Mouse (Mus musculus) hindbrain, postnatal 0 days (tissue): ENCODE results near the gene Mmp24. TPM values are rescaled to one million over a fixed set of nuclear protein-coding genes. Genes with fewer than 3 reads are reported as not detected.

Experiments
- ATAC-seq: fragments of 200-750 bp; cut with Nextera tagmentation; 2 replicates; pipeline ENCODE4 v1.8.0; 2017; ENCODE audit warnings: mild to moderate bottlenecking, moderate TSS enrichment, moderate library complexity
- DNase-seq: peaks from one replicate; pipeline ENCODE4 v3.0.0-alpha.2; 2015; ENCODE audit warnings: low spot score
- H3K27ac ChIP-seq: fragments of 300-500 bp; sonication (generic); 2 replicates; pipeline ENCODE4 v1.5.1; 2014; ENCODE audit warnings: mild to moderate bottlenecking
- H3K27me3 ChIP-seq: fragments of 300-500 bp; sonication (generic); 2 replicates; pipeline ENCODE4 v1.6.1; 2014; ENCODE audit warnings: low read length, mixed read lengths; ENCODE audit not compliant: insufficient read depth
- H3K36me3 ChIP-seq: fragments of 300-500 bp; sonication (generic); 2 replicates; pipeline ENCODE4 v1.6.1; 2014; ENCODE audit warnings: low read length, mixed read lengths; ENCODE audit not compliant: insufficient read depth
- H3K4me1 ChIP-seq: fragments of 300-500 bp; sonication (generic); 2 replicates; pipeline ENCODE4 v1.6.1; 2014; ENCODE audit warnings: antibody characterized with exemption, low read length, mixed read lengths; ENCODE audit not compliant: insufficient read depth
- H3K4me2 ChIP-seq: fragments of 300-500 bp; sonication (generic); 2 replicates; pipeline ENCODE4 v1.6.1; 2014; ENCODE audit warnings: low read depth, mild to moderate bottlenecking, low read length, moderate library complexity, mixed read lengths
- H3K4me3 ChIP-seq: fragments of 300-500 bp; sonication (generic); 2 replicates; pipeline ENCODE4 v1.5.1; 2014; ENCODE audit warnings: low read length
- H3K9ac ChIP-seq: fragments of 300-500 bp; sonication (generic); replicated peaks from 2 replicates; pipeline ENCODE4 v1.6.1; 2014; ENCODE audit warnings: mild to moderate bottlenecking, low read length, moderate library complexity, mixed read lengths
- H3K9me3 ChIP-seq: fragments of 300-500 bp; sonication (generic); 2 replicates; pipeline ENCODE4 v1.6.1; 2016; ENCODE audit warnings: low read length, mixed read lengths
- CTCF ChIP-seq: IDR thresholded peaks from 2 replicates; pipeline ENCODE4 v1.5.1; 2016; ENCODE audit warnings: antibody characterized with exemption, control low read depth, low read depth
- WGBS: fragments of 180-500 bp; shearing (Covaris S2); extraction: QIAGEN DNeasy Blood & Tissue Kit; methylation state at CpG from one replicate; pipeline ENCODE4 v1.1.7; 2014; 5-methylcytosine and 5-hydroxymethylcytosine counted together
- polyA plus RNA-seq: library from polyadenylated mRNA; unstranded; fragments of >200 nt; fragmentation: Nextera tagmentation; extraction: Ambion mirVana; gene quantifications from 2 replicates; pipeline ENCODE4 v1.2.1, GENCODE M21; 2015
- total RNA-seq: library from RNA; depleted of rRNA; stranded (reverse); fragments of >200 nt; gene quantifications from 2 replicates; pipeline ENCODE4 v1.2.3, GENCODE M21; 2014

Mmp24 gene
- total and polyA plus RNA-seq, 2 experiments from 2014 or later, result 12.4 to 179 TPM

DNA sequence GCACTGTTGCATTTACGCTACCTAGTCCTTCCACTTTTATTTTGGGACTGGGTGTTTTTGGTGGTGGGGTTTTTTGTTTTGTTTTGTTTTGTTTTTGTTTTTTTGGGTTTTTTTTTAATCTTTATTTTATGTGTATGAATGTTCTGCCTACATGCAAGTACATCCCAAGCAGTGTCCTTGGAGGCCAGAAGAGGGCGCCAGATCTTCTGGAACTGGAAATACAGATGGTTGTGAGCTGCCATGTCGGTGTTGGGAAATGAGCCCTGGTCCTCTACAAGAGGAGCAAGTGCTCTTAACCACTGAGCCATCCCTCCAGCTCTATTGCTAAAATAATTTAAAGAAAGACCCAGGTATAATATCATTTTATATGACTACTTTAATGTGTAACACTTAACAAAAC, 27.6 kb downstream of the Mmp24 start:
- 49% methylated on average over 3 of the region's 3 CpGs for WGBS
- DNase-seq, result no peak
- no peaks in the 10 kb centered on the region for H3K4me1 ChIP-seq
- no peak overlapping the region for H3K27ac ChIP-seq
- H3K36me3 ChIP-seq, result peaks cover 13% of the 10 kb centered on the region; the same call in 1 of the 2 replicates
- H3K4me3 ChIP-seq, result no peak overlapping the region
- no peaks in the 10 kb centered on the region for H3K27me3 ChIP-seq
- H3K4me2 ChIP-seq, result no peak overlapping the region
- peak; percentile 49 for TF ChIP-seq CTCF
- H3K9ac ChIP-seq, result no peak overlapping the region
- H3K9me3 ChIP-seq, result no peaks in the 10 kb centered on the region
- ATAC-seq, result no peak

DNA sequence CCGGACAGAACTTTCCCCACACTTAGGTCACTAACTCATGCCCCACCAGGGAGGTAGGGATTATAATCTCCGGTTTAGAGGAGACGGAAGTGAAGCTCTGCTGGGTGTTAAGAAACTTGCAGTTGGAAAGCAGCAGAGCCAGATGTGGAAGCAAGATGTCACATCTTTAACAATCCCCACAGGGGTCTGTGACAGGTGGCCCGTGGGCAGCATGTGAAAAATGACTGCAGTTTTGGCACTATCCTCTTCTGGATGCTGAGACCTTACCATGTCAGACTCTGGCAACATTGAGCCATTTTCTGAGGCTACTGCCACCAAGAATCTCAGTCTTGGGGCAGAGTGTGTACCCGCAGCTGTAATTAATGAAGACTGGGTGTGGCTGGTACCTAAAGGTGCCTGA, 28.9 kb downstream of the Mmp24 start:
- no peak overlapping the region for H3K27ac ChIP-seq
- H3K4me1 ChIP-seq, result no peaks in the 10 kb centered on the region
- no peaks in the 10 kb centered on the region for H3K27me3 ChIP-seq
- peaks cover 13% of the 10 kb centered on the region; the same call in 1 of the 2 replicates for H3K36me3 ChIP-seq
- no peak for TF ChIP-seq CTCF
- no peak overlapping the region for H3K4me2 ChIP-seq
- ATAC-seq (no peak), DNase-seq (no peak)
- H3K4me3 ChIP-seq, result no peak overlapping the region
- H3K9ac ChIP-seq, result no peak overlapping the region
- no peaks in the 10 kb centered on the region for H3K9me3 ChIP-seq
- WGBS, result 60% methylated on average over 5 of the region's 5 CpGs

DNA sequence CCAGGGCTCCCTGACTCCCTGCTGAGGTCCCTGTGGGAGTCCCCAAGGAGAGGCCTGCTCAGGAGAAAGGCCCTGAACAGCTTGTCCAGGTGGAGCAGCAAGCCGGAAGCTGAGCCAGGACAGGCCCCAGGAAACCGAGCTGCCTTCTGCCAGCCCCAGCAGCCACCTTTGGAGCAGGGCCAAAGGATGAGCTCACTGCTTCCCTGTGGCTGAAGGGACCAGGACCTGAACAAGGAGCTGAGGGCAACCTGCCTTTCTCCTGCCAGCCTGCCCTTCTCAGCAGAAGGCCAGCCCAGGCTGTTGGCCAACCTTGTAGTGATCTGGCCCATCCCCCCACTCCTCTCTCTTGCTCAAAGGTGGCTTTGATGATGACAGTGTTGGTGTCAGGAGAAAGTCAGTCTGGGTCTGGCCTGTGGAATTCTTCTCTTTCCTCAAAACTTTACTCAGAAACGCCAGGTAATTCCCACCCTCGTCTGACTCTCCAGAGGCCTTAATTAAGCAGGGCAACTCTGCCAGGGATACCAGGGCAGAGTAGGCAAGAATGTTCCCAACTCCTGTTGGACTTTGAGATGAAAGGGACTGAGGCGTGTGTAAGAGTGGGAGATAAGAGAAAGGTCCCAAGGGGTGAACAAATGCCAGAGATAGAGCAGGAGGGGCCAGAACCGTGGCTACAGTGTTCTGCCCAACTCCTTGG, 30.2 kb downstream of the Mmp24 start:
- Histone ChIP-seq H3K9me3 (no peaks in the 10 kb centered on the region), H3K4me3 (no peak overlapping the region), H3K9ac (no peak overlapping the region), H3K27me3 (no peaks in the 10 kb centered on the region), H3K36me3 (peaks cover 14% of the 10 kb centered on the region; the same call in 1 of the 2 replicates), H3K4me1 (no peaks in the 10 kb centered on the region), H3K27ac (peak overlapping the region; percentile 73), H3K4me2 (no peak overlapping the region)
- DNase-seq (peak; percentile 77), ATAC-seq (peak; percentile 71)
- 49% methylated on average over 6 of the region's 6 CpGs for WGBS
- TF ChIP-seq CTCF, result no peak

DNA sequence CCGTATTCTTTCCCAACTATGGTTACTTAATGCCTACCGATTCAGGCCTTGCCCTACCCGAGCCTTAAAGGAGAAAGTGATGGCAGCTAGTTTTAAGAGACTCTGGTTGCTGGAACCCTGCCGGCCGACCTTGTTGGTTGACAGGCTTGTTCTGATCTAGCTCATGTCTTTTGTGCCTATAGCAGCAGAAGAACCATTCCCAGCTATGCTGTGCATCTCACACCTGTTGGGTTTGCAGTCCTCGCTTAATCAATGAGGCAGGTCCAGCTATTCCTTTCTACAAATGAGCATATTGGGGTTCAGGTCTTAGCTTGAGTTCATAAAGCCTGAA, 30.7 kb downstream of the Mmp24 start:
- DNase-seq (no peak), ATAC-seq (no peak)
- no peak overlapping the region for H3K4me2 ChIP-seq
- 87% methylated on average over 6 of the region's 6 CpGs for WGBS
- H3K36me3 ChIP-seq, result peaks cover 16% of the 10 kb centered on the region; the same call in 1 of the 2 replicates
- TF ChIP-seq CTCF, result no peak
- no peak overlapping the region for H3K4me3 ChIP-seq
- no peak overlapping the region for H3K27ac ChIP-seq
- no peak overlapping the region for H3K9ac ChIP-seq
- no peaks in the 10 kb centered on the region for H3K9me3 ChIP-seq
- no peaks in the 10 kb centered on the region for H3K4me1 ChIP-seq
- H3K27me3 ChIP-seq, result no peaks in the 10 kb centered on the region

DNA sequence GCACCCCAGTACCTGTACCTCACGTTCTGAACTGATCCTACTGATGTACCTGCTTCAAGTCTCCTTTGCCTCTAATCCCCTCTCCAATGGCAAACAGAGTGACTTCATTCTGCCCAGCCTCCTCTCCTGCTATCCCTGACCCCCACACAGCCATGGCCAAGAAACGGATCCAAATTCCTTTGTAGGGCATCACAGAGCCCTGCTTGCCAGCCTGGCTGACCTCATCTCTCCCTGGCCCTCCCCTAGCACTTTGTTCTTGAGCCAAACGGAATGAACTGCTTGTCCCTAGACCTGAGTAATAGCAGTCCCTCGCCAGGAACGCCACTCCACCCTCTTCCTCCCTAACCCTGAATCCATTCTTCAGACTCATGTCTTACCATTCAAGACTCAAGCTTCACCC, 31.4 kb downstream of the Mmp24 start:
- Histone ChIP-seq H3K4me3 (no peak overlapping the region), H3K36me3 (peaks cover 17% of the 10 kb centered on the region; the same call in 1 of the 2 replicates), H3K9me3 (no peaks in the 10 kb centered on the region), H3K4me1 (no peaks in the 10 kb centered on the region), H3K4me2 (no peak overlapping the region), H3K9ac (no peak overlapping the region), H3K27ac (no peak overlapping the region), H3K27me3 (no peaks in the 10 kb centered on the region)
- DNase-seq (no peak), ATAC-seq (no peak)
- 65% methylated on average over 5 of the region's 5 CpGs for WGBS
- no peak for TF ChIP-seq CTCF

DNA sequence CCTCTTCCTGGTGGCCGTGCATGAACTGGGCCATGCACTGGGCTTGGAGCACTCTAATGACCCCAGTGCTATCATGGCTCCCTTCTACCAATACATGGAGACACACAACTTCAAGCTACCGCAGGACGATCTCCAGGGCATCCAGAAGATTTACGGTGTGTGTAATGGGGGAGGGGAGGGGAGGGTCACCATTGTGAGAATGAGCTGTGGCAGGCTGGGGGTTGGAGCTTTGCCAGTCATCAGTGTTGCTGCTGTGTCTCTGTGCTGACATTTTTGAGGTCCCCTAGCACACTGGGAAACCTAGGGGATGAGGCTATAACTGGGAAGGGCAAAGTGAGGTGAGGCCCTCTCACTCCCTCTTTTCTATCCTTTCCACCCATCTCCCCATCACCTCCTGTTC, 32.3 kb downstream of the Mmp24 start:
- Histone ChIP-seq H3K4me3 (no peak overlapping the region), H3K36me3 (peaks cover 17% of the 10 kb centered on the region; the same call in 1 of the 2 replicates), H3K4me1 (no peaks in the 10 kb centered on the region), H3K27me3 (no peaks in the 10 kb centered on the region), H3K9me3 (no peaks in the 10 kb centered on the region), H3K9ac (no peak overlapping the region), H3K27ac (no peak overlapping the region), H3K4me2 (no peak overlapping the region)
- 68% methylated on average over 4 of the region's 4 CpGs for WGBS
- no peak for ATAC-seq
- no peak for TF ChIP-seq CTCF
- no peak for DNase-seq

DNA sequence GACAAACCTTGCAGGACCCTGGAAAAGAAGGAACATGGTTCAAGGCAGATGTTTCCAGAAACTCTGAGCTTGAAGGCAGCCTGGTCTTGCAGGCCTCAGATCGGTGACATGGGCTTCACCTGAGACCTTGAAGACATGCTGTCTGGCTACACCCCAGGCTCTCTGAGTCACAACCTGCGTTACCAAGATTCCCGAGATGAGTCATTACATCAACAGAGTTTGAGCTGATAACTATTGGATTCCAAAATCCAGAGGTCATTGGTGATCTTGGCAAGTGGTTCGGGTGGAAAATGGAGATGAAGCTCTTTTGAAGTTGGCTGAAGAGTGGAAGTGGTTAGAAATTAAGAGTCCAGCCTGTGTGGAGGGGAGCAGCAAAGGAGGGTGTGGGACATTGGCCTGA, 34.5 kb downstream of the Mmp24 start:
- H3K4me1 ChIP-seq, result no peaks in the 10 kb centered on the region
- H3K36me3 ChIP-seq, result peaks cover 26% of the 10 kb centered on the region
- WGBS, result 91% methylated on average over 4 of the region's 4 CpGs
- no peak for TF ChIP-seq CTCF
- H3K4me2 ChIP-seq, result no peak overlapping the region
- H3K9ac ChIP-seq, result no peak overlapping the region
- DNase-seq (no peak), ATAC-seq (no peak)
- no peak overlapping the region for H3K27ac ChIP-seq
- H3K9me3 ChIP-seq, result no peaks in the 10 kb centered on the region
- H3K4me3 ChIP-seq, result no peak overlapping the region
- H3K27me3 ChIP-seq, result no peaks in the 10 kb centered on the region
